Mouse (Mus musculus) gonadal fat pad, adult 2 months (tissue): ENCODE results near the gene Naxd. TPM values are rescaled to one million over a fixed set of nuclear protein-coding genes. Genes with fewer than 3 reads are reported as not detected.
A peak's percentile ranks its signal among the peaks of the same experiment; 100 is the strongest.

Source experiments
- DNase-seq: peaks from one replicate; pipeline ENCODE4 v3.0.0-alpha.2; 2012; ENCODE audit warnings: low read depth
- polyA plus RNA-seq: library from polyadenylated mRNA; depleted of rRNA; stranded (reverse); fragments of >200 nt; gene quantifications from 2 replicates; pipeline ENCODE4 v1.2.3, GENCODE M21; 2012; rRNA removed

Gene Naxd
- polyA plus RNA-seq, 1 experiment, result 189 TPM

DNA sequence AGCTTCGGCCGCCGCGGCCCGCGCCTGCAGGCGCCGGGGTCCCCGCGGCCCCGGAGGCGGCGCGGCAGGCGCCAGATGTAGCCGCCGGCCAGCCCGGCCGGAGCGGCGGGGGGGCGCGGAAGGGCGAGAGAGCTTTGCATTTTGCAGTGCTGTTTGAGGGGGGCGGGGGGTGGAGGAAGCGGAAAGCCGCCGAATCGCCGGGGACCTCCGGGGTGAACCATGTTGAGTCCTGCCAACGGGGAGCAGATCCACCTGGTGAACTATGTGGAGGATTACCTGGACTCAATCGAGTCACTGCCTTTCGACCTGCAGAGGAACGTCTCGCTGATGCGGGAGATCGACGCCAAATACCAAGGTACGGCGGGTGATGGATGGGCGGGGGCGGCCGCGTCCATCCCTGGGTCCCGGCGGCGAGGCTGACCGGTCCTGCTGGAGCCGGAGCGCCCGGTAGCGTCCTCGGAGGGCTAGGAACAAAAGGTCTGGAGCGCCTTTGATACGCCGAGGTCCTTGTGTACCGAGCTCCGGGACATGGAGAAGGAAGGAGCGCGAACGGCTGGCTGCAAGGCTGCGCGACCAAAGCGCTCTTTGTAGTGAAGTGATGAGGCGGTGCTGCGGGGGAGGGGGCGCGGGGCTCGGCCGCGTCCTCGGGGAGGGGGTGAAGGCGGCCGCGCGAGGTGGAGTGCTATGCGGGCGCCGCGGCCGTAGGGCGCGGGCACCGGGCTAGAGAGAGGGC lies 59.6 kb downstream of the Naxd start:
- no peak for DNase-seq

DNA sequence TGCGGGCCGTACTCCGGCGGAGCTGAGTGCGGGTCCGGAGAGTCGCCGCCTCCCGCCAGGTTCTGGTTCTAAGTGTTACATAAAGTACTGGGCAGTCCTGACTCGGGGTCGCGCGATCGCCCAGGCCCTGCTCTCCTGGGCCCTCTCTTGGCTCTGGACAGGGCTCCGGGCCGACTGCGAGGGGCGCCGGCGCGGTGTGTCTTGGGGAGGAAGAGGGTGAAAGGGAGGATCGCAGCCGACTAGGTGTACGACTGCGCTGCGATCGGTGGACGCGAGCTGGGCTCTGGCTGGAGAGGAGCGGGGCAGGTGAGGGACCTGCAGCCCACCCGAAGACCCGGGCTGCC lies 60.1 kb downstream of the Naxd start:
- DNase-seq, result no peak

GRCm38 (mm10) chr8:11557768-11558629 lies 60.7 kb downstream of the Naxd start:
- DNase-seq, result peak; percentile 86

- no peak for DNase-seq
Observed at GRCm38 (mm10) chr8:11559511-11559910, 62.2 kb downstream of the Naxd start.

DNA sequence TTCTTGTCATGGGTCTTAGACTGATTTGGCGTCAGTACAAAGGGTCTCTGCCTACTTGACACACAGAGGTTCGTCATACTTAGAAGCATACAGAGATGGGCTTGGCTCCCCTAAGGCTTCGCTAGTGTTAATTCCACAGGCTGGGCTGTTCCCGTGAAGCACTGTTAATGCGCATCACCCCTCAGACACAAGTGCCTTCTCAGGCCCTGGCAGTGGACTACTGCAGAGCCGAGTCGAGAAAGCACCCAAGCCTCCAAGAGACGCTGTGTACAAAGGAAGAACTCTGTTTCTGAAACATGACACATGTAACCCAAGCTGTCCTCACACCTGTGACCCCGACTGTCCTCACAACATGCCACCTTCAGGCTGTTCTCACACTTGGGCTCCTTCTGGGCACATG lies 62.9 kb downstream of the Naxd start:
- no peak for DNase-seq

DNA sequence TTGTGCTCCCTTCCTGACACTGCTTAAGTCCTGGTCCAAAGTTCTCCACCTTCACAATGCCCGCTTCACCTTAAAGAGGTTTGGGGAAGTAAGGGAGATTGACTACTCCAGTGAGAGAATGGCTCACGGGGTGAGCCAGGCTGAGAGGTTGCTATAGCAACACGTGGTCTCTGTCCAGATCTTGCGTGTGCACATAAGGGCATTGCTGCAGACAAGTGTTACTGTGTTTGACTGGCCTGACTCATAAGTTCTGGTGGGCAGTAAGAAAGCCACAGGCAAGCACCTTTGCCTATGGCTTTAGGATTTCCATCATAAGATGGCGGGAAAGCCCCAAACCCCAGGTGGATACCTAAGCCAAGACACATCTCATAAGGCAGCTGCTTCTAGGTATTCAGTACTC lies 66.9 kb downstream of the Naxd start:
- DNase-seq, result no peak

Other genes with a start within 250 kb of the Naxd start
- 148 and 239 TPM in 2 replicates for gene Col4a2, start 184.7 kb upstream of the Naxd start, polyA plus RNA-seq
- gene Col4a1, start 184.7 kb upstream of the Naxd start, polyA plus RNA-seq, result 368 and 759 TPM in 2 replicates
- gene Rab20, start 18.8 kb upstream of the Naxd start, polyA plus RNA-seq, result 39.1 and 46.9 TPM in 2 replicates
- 36.2 and 39.0 TPM in 2 replicates for gene Cars2, start 53.3 kb downstream of the Naxd start, polyA plus RNA-seq
- gene Ing1, start 58.1 kb downstream of the Naxd start, polyA plus RNA-seq, result 16.2 and 21.7 TPM in 2 replicates
- gene Ankrd10, start 138.3 kb downstream of the Naxd start, polyA plus RNA-seq, result 58.8 and 66.0 TPM in 2 replicates
- 0.74 TPM in 1 of 2 replicates, not detected in the other for gene 1700016D06Rik, start 203.6 kb downstream of the Naxd start, polyA plus RNA-seq
- 24.5 and 29.9 TPM in 2 replicates for gene Arhgef7, start 230.2 kb downstream of the Naxd start, polyA plus RNA-seq